Mouse (Mus musculus) liver, adult 2 months (tissue): Measurements from ENCODE around the gene Nipal1.

Experiments used
- CTCF ChIP-seq: fragments of 200-500 bp; IDR thresholded peaks from 2 replicates; pipeline ENCODE4 v1.5.1; 2011; ENCODE audit warnings: low read depth, low read length, control low read depth
- POLR2A ChIP-seq: fragments of 200-500 bp; IDR thresholded peaks from 2 replicates; pipeline ENCODE4 v1.6.1; 2011; ENCODE audit warnings: low read length, control low read depth; ENCODE audit not compliant: insufficient read depth; ENCODE audit errors: extremely low read depth

- TF ChIP-seq POLR2A, result no peak
- peak; percentile 65 for TF ChIP-seq CTCF
Measured at GRCm38 (mm10) chr5:72665281-72665680, 17.7 kb downstream of the Nipal1 start.
